Mouse (Mus musculus) large intestine, adult 2 months (tissue): ENCODE results near the gene Agt. TPM values are rescaled to one million over a fixed set of nuclear protein-coding genes. Genes with fewer than 3 reads are reported as not detected.

Experiments
- DNase-seq: peaks from one replicate; pipeline ENCODE4 v3.0.0-alpha.2; 2012; ENCODE audit warnings: low read depth, low spot score
- WGBS: fragments of 180-500 bp; shearing (Covaris S2); methylation state at CpG from one replicate; pipeline ENCODE4 v1.1.7; 2018; 5-methylcytosine and 5-hydroxymethylcytosine counted together
- polyA plus RNA-seq: library from polyadenylated mRNA; depleted of rRNA; stranded (reverse); fragments of >200 nt; gene quantifications from 2 replicates; pipeline ENCODE4 v1.2.3, GENCODE M21; 2012; rRNA removed

The Agt gene
- 17.9 and 25.2 TPM in 2 replicates for polyA plus RNA-seq

GRCm38 (mm10) chr8:124569593-124569992 lies at the start of gene Agt:
Agt (minus strand) TSS chr8:124569706.
- no peak for DNase-seq
- WGBS, result 39% methylated on average over 2 of the region's 2 CpGs

GRCm38 (mm10) chr8:124618252-124618651 lies 48.7 kb upstream of the Agt start:
- DNase-seq, result no peak
- 22% methylated on average over 9 of the region's 9 CpGs for WGBS

- 5% methylated on average over 17 of the region's 17 CpGs for WGBS
- DNase-seq, result peak; percentile 19
Measured at GRCm38 (mm10) chr8:124617266-124617869, 47.9 kb upstream of the Agt start.

- 49% methylated on average over 5 of the region's 6 CpGs for WGBS
- no peak for DNase-seq
Measured at GRCm38 (mm10) chr8:124614325-124614724, 44.8 kb upstream of the Agt start.

- 49% methylated on average over 9 of the region's 9 CpGs for whole genome bisulfite sequencing
- no peak for DNase-seq
Measured at GRCm38 (mm10) chr8:124608972-124609353, 39.5 kb upstream of the Agt start.

- 68% methylated on average over 13 of the region's 13 CpGs for WGBS
Measured at GRCm38 (mm10) chr8:124608239-124608971, 38.9 kb upstream of the Agt start.

GRCm38 (mm10) chr8:124604066-124604465 lies 34.6 kb upstream of the Agt start:
- DNase-seq, result no peak

More at GRCm38 (mm10) chr8:124608239-124608971, 38.9 kb upstream of the Agt start:
- no peak for DNase-seq

GRCm38 (mm10) chr8:124589393-124589792 lies 19.9 kb upstream of the Agt start:
- 55% methylated on average over 4 of the region's 4 CpGs for WGBS
- no peak for DNase-seq

More at GRCm38 (mm10) chr8:124604066-124604465, 34.6 kb upstream of the Agt start:
- 73% methylated on average over 5 of the region's 5 CpGs for WGBS

- DNase-seq, result no peak
- 93% methylated on average over 2 of the region's 2 CpGs for WGBS
Measured at GRCm38 (mm10) chr8:124586556-124586955, 17.1 kb upstream of the Agt start.

GRCm38 (mm10) chr8:124585718-124586425 lies 16.4 kb upstream of the Agt start:
- WGBS, result 1% methylated on average over 3 of the region's 3 CpGs
- DNase-seq, result no peak

- no peak for DNase-seq
- 59% methylated on average over 1 of the region's 1 CpGs for WGBS
Measured at GRCm38 (mm10) chr8:124576751-124577150, 7.2 kb upstream of the Agt start.

GRCm38 (mm10) chr8:124575811-124576210 lies 6.3 kb upstream of the Agt start, which contains the start of gene Capn9:
Capn9 (plus strand) TSS chr8:124576111.
- no peak for DNase-seq
- WGBS, result 76% methylated on average over 8 of the region's 8 CpGs

GRCm38 (mm10) chr8:124573552-124574340 lies 4.2 kb upstream of the Agt start:
- peak; percentile 81 for DNase-seq
- 53% methylated on average over 15 of the region's 15 CpGs for WGBS

GRCm38 (mm10) chr8:124572430-124572775 lies 2.9 kb upstream of the Agt start:
- no peak for DNase-seq

GRCm38 (mm10) chr8:124571732-124572429 lies 2.4 kb upstream of the Agt start:
- 11% methylated on average over 8 of the region's 8 CpGs for WGBS
- DNase-seq, result peak; percentile 70

- DNase-seq, result no peak
- WGBS, result 37% methylated on average over 2 of the region's 2 CpGs
Measured at GRCm38 (mm10) chr8:124569100-124569499, 406 bp downstream of the Agt start.

- WGBS, result 37% methylated on average over 3 of the region's 3 CpGs
- no peak for DNase-seq
Measured at GRCm38 (mm10) chr8:124567584-124567983, 1.9 kb downstream of the Agt start.

GRCm38 (mm10) chr8:124567126-124567525 lies 2.4 kb downstream of the Agt start:
- WGBS, result 41% methylated on average over 6 of the region's 6 CpGs
- no peak for DNase-seq

- DNase-seq, result no peak
- 61% methylated on average over 5 of the region's 5 CpGs for WGBS
Measured at GRCm38 (mm10) chr8:124557476-124557875, 12.0 kb downstream of the Agt start.
